Mouse (Mus musculus): ENCODE data around the gene Spats2.
"Not testable (repeated sequence)": the region's sequence is repeated elsewhere in the genome, so short reads cannot be mapped to it uniquely, and the experiment has no call there.

The Spats2 gene

DNA sequence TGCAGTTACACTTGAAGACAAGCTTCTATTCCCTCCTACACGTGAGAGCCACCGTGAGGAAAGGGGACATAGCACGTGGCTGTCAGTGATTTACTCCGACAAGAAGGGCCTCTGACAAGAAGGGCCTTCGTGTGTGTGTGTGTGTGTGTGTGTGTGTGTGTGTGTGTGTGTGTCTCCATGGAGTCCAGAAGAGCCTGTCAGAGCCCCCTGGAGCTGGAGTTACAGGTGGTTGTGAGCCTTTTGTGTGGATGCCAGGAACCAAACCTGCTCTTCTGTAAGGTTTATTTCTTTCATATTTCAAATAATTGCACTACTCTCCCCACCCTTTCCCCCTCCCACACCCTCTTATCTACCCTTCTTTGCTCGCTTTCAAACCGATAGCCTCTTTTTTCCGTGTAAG lies 25.6 kb downstream of the Spats2 start:
- no peak for DNase-seq

DNA sequence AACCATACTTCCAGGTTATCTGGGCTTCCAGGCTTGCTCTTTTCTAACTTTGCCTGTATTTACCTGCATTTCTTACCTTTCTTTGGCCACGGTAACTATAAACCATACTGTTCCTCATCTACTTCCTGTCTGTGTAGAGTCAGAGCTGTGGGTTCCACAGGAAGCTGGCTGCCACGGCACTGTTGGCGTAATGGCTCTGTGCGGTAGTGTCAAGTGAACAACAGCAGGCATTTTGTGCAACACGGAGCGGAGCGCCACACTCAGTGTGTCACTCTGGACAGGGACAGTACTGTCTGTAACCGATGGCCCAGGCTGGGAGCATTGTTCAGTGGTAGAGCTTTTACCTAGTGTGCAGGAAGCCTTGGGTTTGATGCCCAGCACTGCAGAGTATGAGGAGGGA lies 27.8 kb downstream of the Spats2 start:
- no peak for DNase-seq

DNA sequence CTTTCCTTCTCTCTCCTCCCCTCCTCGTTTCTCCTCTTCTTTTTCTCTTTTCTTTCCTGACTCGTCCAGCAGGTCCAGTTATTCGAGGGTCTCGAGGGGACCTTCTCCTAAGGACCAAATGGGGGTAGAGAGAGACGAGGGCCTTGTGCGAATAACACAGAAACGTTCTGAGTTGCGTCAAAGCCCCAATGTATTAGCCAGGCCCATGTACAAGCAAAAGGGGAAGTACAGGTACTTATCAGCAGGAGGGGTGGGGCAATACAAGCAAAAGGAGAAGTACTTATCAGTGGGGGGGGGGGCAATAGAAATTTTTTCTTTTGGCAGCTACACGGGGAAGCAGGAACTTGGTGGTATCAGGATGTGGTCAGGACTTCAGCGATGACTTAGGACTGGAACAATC lies 28.8 kb downstream of the Spats2 start:
- DNase-seq: not testable (repeated sequence)

DNA sequence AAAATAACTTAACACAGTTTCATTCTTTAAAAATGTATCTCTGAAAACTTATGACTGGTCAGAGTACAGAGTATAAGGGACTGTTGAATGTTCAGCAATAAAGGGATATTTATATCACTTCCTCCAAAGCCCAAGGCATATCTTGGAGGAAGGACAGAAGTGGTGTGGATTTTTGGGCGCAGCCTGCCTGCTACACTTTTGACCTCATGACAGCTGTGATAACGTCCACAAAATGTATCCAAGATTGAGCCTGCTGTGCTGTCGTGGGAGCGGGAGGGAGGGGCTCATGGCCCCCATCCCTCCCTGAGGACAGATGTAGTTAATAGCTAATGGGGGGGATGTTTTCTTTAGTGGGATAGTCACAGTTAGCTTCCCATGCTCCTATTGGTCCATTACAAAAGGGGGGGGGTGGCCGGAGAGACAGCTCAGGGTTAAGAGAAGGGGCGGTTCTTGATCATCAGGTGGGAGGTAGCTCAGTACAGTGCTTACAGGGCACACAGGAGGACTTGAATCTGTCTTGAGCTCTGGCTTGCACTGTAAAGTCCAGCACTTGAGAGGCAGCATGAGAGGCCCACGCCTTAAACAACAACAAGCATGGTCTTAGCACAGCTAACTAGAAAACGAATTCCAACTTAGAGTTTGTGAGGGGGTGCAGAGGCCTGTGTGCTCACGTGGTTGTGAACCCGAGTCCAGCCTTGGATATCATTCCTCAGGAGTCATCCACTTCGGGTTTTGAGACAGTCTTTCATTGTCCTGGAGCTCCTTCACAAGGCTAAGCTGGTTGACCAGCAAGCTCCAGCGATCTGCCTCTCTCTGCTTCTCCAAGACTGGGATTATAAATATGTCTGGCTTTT lies 38.0 kb downstream of the Spats2 start:
- no peak for DNase-seq

DNA sequence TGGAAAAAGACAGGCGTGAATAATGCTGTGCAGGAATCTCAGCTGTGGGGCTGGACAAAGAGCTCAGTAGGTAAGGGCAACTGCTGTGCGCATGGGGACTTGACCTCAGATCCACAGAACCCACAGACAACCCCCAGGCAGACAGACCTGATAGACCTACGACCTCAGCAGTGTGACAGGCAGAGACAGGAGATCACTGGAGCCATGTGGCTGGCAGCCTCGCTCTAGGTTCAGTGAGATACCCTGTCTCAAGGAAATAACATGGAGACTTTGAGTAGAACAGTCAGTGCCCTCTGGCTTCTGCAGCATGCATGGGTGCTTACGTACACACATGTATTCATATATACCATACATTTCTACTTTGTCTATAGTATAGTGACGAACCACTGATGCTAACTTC lies 46.4 kb downstream of the Spats2 start:
- no peak for DNase-seq

DNA sequence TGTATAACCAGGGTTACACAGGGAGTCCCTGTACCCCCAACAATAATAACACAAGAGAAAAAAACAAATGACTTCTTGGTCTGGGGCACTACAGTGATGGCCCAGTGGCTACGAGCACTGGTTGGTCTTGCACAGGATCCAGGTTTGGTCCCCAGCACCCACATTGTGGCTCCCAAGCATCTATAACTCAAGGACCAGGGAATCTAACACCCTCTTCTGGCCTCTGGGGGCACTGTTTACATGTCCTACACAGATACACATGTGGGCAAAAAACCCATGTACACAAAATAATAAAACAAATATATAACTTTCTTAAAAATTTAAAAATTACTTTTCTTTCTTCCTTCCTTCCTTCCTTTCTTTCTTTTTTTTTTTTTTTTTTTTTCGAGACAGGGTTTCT lies 53.9 kb downstream of the Spats2 start:
- DNase-seq: no peak

DNA sequence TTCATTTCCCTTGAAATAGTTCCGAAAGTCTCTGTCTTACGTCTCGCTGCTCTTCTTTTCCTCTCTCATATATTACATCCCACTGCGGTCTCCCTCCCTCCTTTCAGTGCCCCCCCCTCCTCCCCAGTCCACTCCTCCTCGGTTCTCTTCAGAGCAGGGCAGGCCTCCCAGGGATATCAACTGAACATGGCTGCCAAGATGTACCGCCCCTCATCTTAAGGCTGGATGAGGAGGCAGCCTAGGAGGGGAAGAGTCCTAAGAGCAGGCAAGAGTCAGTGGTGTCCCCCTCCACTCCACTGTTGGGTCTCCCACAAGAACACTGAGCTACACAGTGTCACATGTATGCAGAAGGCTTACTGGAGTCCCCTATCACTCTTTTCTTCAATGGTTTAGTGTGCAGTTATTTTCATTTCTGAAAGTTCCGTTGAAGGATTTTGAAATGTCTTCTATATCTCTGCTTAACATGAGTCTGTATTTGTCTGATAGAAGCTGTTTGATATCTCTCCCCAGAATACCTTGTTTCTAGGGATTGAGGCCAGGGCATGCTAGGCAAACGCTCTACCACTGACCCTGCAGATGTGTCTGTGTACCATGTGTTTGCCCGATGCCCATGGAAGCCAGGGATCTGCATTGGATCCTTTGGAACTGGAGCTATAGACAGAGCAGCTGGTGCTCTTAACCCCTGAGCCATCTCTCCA lies 58.6 kb downstream of the Spats2 start:
- no peak for DNase-seq

DNA sequence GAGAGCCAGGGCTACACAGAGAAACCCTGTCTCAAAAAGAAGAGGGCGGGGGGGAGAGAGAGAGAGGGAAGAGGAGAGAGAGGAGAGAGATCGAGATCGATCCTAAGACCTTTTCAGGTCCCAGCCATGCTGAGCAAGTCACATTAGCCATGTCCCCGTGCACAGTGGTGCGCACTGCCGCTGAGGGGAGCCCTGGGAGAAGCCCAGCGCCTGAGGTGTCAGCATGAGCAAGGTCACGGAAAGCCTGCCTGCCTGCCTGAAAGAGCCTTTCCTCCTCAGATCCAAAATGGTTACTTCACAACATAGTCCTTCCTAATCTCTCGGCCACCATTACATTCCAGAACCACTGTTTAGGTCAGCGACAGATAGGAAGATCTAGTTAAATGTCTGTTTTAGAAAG lies 68.6 kb downstream of the Spats2 start:
- no peak for DNase-seq

DNA sequence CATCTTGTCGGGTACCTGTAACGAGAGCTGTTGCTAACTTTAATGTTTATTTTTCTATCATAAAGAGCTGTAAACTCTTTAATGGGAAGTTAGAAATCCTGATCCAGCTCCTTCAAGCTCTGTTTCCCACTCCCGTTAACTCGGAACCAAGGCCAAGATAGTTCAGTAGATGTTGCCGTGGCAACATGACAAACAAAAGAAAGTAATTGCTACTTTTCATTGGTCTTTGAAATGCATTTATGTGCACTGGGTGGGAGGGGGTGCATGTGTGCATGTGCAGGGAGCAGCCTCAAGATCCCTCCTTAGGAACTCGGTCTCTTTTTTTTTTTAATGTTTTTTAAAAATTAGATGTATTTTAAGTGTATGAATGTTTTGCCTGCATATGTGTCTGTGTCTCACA lies 69.3 kb downstream of the Spats2 start:
- DNase-seq: no peak

DNA sequence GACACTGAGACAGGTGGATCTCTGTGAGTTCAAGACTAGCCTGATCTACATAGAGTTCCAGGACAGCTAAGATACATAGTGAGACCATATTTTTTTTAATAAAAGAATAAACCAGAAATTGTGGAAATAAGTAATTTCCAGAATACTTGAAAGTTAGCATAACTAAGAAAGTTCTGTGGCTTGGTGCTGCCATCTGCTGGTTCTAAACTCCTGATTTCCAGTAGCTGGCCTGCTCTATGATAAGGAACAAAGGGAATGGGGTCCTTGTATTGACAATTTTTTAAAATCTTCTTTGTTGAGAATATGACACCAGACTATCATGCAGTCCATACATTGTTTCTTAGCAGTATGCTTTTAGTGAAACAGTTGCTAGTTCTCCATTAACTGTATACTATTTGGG lies 73.0 kb downstream of the Spats2 start:
- DNase-seq: no peak

DNA sequence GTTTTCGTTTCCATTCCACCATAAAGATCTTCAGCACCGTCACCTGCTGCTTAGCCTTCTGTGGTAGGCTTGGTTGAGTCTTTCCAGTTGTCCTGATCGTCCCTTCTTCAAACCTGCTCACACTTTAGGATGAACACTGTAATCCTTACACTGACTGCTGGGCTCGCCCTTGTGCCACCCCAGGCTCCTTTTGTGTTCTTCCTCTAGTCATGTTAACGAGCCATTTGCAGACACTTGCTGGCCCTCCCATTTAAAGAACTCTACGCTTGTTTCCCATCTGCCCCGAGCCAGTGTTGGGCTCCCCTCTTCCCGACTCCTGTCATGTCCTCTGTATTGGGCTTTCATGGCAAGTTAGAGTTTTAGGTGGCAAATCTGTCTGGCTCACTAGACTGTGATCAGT lies 80.2 kb downstream of the Spats2 start:
- no peak for DNase-seq

DNA sequence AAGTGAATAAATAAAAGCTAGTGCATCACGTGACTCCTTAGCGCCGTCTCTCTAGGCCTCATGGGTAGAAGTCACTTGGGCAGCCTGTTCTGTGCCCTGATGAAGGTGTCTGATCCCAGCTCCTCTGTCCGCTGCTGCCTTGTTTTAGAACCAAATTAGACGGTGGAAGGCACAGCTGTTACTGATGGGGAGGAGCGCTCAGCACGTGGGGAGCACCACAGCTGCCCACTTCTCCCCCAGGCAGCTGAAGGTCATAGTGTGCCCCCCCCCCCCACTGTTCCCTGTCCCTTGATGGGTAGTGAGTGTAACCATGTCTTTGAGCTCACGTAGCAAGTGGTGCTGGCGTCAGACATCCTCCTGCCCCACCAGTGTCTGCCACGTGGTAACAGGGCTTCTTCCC lies 87.5 kb downstream of the Spats2 start:
- DNase-seq: no peak

DNA sequence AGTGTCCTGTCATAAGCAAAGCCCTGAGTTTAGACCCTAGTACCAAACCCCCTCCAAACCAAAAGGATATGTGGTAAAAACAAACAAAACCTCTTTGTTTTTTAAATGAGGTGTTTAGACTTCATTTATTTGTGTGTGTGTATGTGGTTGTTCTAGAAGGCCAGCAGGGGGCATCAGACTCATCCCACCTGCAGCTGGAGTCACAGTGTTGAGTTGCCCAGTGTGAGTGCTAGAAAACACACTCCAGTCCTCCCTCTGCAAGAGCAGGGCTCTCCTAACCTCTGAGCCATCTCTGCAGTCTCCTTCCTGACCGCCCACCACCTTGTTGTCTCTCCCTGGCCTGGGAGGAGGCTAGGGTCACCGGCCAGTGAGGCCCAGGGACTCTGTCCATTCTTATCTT lies 89.2 kb downstream of the Spats2 start:
- no peak for DNase-seq

DNA sequence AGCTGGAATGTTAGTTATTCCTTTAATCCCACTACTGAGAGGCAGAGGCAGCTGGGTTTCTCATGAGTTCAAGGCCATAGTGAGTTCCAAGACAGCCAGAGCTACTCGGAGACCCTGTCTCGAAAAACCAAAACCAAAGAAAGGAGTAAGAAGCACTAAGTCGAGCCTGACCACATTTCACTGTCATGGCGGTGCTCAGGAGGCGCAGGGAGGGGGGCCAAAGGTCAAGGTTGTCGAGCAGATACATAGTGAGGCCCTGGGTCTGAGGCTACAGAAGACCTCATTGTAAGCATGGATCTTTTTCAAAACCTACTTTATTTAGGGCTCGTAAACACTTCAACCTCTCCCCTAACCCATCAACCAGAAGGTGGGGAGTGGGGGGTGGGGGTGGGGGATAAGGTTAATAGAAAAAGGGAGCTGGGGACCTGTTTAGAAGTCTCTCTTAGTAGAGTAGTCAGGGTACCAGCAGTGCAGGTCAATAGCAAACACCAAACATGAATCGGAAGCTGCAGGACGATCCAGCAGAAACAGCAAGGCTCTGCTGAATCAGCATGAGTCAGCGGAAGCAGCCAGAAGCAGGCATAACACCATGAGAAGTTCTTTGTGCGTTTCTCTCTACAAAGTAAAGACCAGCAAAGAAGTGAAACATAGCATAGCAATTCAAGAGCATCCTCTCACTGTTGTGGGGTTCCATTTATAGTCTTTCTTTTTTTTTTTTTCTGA lies 90.2 kb downstream of the Spats2 start:
- DNase-seq: no peak

DNA sequence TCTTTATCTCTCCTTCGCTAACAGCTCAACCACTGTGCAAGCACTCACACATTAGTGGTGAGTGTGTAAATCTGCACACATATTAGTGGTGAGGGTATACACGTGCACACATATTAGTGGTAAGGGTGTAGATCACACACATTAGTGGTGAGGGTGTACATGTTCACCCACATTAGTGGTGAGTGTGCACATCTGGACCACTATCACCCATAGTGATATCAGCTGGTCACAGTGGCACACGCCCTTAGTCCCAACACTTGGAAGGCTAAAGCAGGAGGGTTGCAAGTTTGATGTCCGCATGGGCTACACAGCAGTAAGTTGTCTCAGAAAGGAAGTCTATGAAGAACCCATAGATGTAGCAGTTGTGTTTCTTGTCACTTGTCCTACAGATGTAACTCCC lies 91.9 kb downstream of the Spats2 start:
- DNase-seq: no peak

DNA sequence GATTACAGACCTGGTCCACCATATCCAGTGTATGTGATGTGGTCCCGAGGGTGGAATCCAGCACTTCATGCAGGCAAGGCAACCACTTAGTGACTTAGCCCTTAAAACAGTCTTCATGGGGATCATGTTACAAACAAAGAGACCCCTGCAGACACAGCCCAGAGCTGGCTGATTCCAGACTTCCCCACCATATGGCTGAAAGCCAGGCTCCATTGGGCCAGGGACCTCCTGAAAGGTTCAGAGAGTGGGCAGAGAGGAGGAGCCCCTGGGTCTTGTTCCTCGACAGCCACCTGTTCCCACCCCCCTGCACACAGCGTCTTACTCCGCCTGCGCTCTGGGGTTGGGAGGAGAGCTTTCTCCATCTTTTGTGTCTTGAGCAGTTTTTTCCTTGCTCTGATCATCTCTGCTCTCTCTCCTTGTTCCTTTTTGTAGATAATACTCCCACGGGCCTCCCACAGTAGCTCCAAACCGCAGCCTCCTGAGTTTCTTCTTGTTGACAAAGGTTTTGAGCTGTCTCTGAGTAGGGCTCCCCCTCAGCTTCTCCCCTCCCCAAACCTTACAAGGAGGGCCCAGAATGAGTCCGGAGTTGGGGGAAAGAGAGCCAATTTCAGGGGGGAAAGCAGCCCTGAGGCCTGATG lies 95.7 kb downstream of the Spats2 start:
- DNase-seq: no peak

DNA sequence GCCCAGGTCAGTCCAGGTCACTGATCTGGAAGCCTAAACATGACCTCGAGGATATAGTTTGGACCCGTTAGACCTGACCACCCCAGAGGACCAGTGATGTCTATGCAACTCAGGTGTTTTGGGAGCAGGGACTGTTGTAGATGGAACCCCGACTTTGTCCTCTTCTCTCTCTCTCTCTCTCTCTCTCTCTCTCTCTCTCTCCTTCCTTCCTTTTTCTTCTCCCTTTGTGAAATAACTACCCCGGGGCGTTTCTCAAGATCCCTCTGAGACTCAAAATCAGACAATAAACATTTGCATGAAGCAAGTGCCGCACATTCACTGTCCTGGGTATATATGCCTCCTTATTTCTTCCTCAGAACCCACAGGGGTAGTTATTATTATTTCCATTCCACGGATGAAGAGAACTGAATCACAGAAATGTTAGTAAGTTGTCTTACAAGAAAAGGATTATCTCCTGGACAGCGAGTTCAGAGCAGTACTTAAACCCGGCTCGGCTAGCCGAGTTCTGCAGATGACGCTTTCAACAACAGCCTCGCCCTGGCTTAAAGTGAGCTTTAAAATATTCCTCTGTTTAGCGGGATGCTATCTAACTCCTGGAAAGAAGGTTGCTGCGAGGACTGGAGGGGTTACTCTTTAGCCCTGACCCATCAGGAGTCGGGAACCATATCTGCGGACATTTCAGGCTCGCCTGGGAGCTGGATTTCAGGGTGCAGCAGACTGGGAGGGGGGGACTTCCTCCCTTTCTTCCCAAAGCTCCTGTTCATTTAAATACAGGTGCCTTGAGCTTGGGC lies 97.3 kb downstream of the Spats2 start:
- no peak for DNase-seq

DNA sequence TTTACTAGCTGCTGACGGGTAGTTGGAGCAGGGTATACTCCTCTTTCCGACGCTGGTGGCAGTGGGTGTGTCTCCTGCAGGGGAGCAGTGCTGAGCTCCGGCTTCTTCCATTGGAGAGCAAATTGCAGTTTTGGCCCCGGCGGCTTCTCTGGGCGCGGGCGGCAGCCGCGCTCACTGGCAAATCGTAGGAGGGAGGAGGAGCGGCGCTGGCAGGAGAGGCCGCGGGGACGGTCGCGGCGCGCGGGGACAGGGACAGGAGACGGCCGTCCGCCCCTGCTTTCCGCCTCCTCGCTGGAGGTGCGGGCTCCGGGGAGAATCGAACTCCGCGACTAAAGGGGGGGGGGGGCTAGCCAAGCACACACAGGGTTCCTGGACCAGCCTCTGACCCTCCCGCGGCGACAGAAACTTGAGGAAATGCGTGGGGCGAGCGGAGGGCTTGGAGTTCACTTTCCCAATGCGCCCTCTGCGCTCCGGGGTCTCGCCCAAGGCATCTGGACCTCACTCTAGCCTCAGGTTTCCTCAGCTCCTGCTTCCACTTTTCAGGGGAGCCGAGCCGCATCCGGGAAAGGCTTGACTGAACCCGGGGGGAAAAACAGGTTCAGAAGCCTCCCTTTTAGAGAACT lies 98.0 kb downstream of the Spats2 start:
- no peak for DNase-seq

DNA sequence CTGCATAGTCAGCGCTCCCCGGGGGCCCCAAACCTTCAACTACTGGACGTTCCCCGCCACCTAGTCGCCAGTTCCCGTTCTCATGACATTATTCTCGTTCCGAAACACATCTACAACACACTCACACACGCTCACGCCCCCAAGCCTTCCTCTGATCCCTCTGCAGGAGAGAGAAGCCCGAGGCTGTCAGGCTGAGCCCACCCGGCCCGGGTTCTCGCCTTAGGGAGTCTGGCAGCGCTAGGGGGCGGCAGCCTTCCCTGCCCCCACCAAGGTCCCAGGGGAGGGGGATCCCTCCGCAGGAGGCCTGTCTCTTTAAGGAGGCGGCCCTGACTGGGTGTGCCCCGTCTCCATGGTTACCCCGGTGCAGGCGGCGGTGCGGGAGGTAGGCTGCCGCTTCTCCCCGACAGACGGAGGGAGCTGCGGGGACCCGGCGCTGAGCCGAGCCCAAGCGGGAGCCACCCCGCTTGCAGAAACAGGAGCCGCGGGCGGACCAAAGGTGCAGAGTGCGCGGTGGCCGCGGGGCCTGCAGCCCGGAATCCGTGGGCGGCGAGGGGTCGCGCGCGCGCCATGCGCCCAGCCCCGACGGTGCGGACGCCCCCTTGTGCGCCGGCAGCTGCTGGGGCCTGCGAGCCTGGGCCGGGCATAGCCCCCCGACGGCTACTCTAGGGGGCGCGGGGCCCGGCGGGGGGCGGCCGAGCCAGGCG lies 98.6 kb downstream of the Spats2 start, which contains the start of gene Kcnh3:
Kcnh3 (plus strand) TSS at position 654 of the 704 bp plus-strand sequence.
- peak; percentile 16 for DNase-seq

DNA sequence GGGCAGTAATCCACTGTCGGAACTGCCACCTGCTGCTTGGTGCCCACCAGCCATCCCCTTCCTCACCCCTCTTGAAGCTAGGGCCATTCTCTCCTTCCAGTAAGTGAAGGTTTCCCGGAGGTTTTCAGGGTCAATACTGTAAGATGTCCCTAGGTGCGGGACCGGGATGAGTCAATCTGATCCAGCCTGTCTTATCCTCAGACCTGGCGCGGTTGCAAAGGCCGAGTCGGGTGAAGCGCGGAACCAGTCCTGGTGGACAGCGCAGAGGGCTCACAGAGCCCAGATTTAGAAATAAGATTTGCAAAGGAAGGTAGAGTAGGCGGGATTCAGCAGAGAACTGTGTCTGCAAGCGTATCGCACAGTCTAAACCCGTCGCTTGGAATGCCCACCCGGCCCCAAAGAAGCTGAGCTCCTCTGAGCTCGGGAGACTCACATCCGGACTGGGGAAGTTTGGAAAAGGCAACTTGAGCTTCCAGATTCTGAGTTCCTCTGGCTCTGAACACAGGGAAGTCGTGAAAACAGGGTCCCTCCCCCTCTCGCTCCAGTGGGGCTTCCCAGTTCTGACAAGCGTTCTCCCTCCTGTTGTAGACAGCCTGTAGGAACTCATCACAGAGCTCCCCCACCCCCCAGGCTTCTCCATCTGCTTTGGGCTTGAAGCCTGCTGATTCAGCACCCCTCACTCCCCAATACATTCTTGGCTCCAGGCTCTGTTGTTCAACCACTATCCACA lies 99.5 kb downstream of the Spats2 start:
- no peak for DNase-seq

DNA sequence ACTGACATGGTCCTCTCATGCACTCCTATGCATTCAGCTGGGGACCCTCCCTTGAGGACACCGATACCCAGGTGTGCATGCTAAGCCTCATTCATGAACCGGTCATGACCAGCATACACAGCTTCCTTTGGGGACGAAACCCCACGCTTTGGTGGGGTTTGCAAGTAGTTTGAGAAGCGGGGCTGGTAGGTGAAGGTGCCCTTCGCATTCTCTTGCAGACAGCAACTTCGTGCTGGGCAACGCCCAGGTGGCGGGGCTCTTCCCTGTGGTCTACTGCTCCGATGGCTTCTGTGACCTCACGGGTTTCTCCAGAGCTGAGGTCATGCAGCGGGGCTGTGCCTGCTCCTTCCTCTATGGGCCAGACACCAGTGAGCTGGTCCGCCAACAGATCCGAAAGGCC lies 100.4 kb downstream of the Spats2 start:
- no peak for DNase-seq
